Mouse (Mus musculus) left cerebral cortex, adult 11 months (tissue): ENCODE results near the gene S100a4.
A peak's percentile ranks its signal among the peaks of the same experiment; 100 is the strongest.

Experiments used
- DNase-seq: peaks from one replicate; pipeline ENCODE4 v3.0.0; 2022; ENCODE audit warnings: low spot score

Gene S100a4

GRCm38 (mm10) chr3:90626266-90627021, 22.9 kb downstream of the S100a4 start:
- no peak for DNase-seq

- DNase-seq = no peak
Observed at GRCm38 (mm10) chr3:90627366-90627765, 23.8 kb downstream of the S100a4 start.

- no peak for DNase-seq
Observed at GRCm38 (mm10) chr3:90627807-90628206, 24.2 kb downstream of the S100a4 start.

DNA sequence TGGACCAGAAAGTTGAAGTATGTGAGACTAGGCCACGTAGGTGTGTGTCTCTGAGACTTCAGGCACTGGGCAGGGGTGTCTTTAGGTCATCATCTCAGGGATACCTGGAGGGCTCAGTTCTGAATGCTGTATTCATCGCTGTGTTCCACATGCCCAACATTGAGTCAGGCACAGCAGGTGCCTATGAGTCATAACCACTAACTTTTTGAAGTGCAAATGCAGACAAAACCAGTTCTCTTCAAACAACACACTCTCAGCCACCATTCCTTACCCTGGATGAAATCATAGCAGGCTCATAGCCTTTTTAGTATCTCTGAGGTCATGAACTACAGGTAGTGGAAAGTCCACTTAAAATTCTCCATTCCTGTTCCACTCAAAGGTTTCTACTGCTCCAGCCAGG, 25.7 kb downstream of the S100a4 start:
- DNase-seq = no peak

DNA sequence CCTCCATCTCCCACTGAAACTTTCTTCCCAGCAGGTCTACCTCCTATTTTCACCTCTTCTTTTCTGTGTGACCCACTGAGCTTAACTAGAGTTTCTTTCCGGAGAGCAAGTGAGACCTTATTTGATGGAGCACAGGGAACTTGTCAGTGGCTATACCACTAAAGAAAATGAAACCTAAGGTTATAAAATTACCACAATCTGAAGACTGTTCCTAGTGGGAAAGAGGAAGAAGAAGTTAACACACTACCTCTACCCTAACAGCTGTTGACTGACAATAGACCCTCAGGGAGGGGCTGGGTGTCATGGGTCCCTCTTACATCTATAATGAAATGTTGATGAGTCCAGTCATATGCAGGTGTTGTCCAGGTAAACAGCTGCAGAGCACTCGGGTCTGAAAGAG, 28.4 kb downstream of the S100a4 start:
- DNase-seq = no peak

DNA sequence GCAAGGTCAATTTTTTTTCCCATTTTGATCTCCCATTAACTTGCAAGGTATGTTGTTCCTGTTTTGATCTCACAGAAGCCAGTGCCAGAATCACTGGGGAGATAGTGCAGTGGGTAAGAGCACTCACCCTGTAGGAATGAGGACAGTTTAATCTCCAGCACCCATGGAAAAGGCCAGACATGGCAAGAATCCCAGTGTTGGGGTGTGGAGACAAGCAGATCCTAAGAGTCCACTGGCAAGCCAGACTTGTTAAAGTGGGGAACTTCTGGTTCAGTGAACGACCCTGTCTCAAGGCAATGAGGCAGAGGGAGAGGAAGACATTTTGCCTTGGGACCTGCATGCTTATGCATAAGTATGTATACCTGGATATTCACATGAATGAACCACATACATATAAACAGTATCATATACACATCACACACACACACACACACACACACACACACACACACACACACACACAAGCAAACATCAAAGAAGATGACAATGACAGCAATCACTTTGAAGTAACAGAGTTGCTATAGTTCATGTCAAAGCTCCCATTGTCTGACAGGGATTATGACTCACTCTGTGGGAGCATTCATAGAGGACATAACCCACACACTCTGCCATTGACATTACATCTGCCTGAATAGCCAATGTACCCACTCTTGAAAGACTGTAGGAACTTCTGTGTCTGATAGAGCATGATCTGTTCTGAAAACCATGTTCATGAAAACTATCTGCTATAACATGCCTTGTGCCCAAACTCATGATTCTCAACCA, 35.1 kb downstream of the S100a4 start:
- no peak for DNase-seq

DNA sequence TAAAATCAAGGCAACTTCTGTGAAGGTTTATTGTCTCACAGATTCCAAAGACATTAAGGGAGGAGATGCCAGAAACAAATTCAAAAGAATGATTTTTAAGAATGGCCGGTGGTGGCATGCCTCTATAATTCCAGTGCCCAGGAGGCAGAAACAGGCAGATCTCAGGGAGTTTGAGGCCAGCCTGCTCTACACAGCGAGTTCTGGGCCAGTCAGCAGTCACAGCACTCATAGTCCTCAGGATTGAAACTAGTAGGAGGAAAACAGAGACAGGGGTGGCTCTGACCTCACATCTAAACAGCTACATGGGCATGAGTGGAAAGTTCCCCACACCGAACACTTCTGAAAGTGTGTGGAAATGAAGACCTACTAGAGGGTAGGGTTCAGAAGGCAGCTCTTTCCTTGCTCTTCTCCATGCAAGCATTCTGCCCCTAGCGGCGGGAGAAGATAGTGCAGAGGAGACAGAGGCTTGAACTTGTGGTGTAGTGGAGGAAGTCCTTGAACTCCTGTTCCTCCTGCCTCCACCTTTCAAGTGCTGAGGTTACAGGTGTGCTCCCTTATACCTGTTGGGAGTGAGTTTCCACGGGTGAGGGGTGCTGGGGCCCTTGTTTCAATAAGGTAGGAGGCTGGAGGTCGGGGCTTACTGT, 36.1 kb downstream of the S100a4 start:
- DNase-seq = no peak

DNA sequence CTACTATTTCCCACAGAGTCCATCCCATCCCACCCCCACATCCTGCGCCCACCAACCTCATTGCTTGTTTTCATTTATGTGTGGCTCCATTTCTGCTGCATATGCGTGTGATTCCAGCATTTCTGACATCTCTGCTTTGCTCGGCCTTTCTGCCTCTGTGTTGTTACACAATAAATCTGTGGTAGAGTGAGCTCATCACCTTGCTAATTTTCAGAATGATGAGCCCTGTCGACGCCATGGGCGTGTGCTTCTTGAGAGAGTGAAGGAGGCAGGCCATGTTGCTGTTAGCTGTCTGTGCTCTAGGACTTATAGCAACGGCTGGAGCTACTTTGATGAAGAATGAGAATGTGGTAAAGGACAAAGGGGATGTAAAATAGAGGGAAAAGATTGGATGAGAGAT, 37.4 kb downstream of the S100a4 start:
- no peak for DNase-seq

GRCm38 (mm10) chr3:90644220-90644619, 40.6 kb downstream of the S100a4 start:
- no peak for DNase-seq

GRCm38 (mm10) chr3:90647291-90647690, 43.7 kb downstream of the S100a4 start:
- no peak for DNase-seq

DNA sequence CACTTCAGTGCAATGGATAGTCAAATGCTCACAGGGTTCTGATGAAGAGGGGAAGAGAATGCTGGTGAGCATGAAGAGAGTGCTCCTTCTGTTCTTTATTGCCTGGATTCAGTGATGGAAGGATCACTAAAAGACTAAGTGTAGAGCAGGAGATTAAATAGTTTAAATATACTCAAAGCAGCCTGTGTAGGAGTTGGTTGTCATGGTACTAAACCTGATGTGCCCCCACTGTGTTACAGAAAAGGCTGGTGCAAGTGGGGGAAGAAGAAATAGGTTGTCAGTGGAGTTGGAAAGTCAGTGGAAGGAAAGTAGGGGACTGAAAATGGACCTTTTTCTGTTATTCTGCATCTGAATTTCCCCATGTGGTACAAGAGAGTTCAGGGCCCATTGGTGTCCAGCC, 45.4 kb downstream of the S100a4 start:
- DNase-seq = peak; percentile 40

DNA sequence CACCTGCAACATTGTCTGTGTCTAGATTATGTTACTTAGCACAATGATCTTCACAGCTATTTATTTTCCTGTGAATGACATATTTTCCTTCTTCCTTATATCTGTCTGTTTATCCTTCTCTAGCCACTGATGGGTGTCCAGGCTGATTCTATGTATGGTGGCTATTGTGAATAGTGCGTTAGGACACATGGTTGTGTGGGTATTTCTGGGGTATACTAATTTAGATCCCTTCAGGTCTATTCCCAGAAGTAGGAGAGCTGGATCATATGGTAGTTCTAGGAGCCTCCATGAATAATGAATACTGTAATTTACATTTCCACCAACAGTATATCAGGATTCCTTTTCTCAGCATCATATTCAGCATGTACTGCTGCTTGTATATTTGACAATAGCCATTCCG, 46.3 kb downstream of the S100a4 start:
- no peak for DNase-seq

DNA sequence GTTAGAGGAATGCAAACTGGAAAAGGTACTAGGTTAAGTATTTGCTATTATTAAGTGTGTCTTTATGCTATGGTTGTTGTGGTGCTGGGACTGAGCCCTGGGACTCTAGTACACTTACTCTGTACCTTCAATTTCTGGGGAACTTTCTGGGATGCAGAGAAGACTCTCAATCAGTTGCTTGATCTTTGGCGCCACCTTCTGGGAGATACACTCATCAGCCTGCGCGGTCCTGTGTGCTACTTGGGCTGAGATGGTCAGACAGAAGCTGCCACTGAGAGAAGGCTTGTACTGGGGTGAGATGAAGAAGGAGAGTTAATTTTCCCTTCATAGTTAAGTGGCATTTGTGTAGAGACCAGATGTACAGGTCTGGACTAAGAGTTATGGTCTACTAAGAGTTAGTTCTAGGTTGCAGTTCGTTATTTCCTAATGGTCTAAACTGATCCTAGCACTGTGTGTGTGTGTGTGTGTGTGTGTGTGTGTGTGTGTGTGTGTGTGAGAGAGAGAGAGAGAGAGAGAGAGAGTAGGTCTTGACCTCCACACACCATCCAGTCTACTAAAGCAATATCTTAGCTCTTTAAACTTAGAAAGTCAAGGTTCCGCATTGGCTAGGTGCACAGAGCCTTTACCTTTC, 49.4 kb downstream of the S100a4 start:
- peak; percentile 74 for DNase-seq

GRCm38 (mm10) chr3:90653717-90654116, 50.1 kb downstream of the S100a4 start, which contains the start of gene S100a7a:
S100a7a (plus strand) TSS chr3:90654017.
- no peak for DNase-seq
